Mouse (Mus musculus) liver, embryonic 12.5 days (tissue): ENCODE measurements around the gene Bsn. TPM values are rescaled to one million over a fixed set of nuclear protein-coding genes. Genes with fewer than 3 reads are reported as not detected.
A peak's percentile ranks its signal among the peaks of the same experiment; 100 is the strongest.

Experiments used
- ATAC-seq: fragments of 200-750 bp; cut with Nextera tagmentation; 2 replicates; pipeline ENCODE4 v1.8.0; 2017; ENCODE audit warnings: moderate number of reproducible peaks, mild to moderate bottlenecking, moderate library complexity
- H3K27ac ChIP-seq: fragments of 300-500 bp; sonication (generic); 2 replicates; pipeline ENCODE4 v1.5.1; 2016; ENCODE audit warnings: mild to moderate bottlenecking
- H3K27me3 ChIP-seq: fragments of 300-500 bp; sonication (generic); replicated peaks from 2 replicates; pipeline ENCODE4 v1.6.1; 2016; ENCODE audit warnings: mild to moderate bottlenecking, moderate library complexity
- H3K36me3 ChIP-seq: fragments of 300-500 bp; sonication (generic); 2 replicates; pipeline ENCODE4 v1.6.1; 2016; ENCODE audit warnings: mild to moderate bottlenecking, moderate library complexity
- H3K4me1 ChIP-seq: fragments of 300-500 bp; sonication (generic); 2 replicates; pipeline ENCODE4 v1.6.1; 2016
- H3K4me2 ChIP-seq: fragments of 300-500 bp; sonication (generic); 2 replicates; pipeline ENCODE4 v1.6.1; 2016; ENCODE audit warnings: mild to moderate bottlenecking, moderate library complexity
- H3K4me3 ChIP-seq: fragments of 300-500 bp; sonication (generic); 2 replicates; pipeline ENCODE4 v1.5.1; 2016; ENCODE audit warnings: mild to moderate bottlenecking, moderate library complexity
- H3K9ac ChIP-seq: fragments of 300-500 bp; sonication (generic); 2 replicates; pipeline ENCODE4 v1.6.1; 2016; ENCODE audit warnings: mild to moderate bottlenecking, moderate library complexity
- H3K9me3 ChIP-seq: fragments of 300-500 bp; sonication (generic); replicated peaks from 2 replicates; pipeline ENCODE4 v1.6.1; 2016; ENCODE audit warnings: mild to moderate bottlenecking, moderate library complexity
- WGBS: fragments of 180-500 bp; shearing (Covaris S2); methylation state at CpG from one replicate; pipeline ENCODE4 v1.1.7; 2016; ENCODE audit not compliant: insufficient replicate concordance; 5-methylcytosine and 5-hydroxymethylcytosine counted together
- polyA plus RNA-seq: library from polyadenylated mRNA; unstranded; fragments of >200 nt; fragmentation: Nextera tagmentation; extraction: Ambion mirVana; gene quantifications from 2 replicates; pipeline ENCODE4 v1.2.1, GENCODE M21; 2016

Bsn gene
- polyA plus RNA-seq, 1 experiment from 2014 or later: 2.8 TPM

DNA sequence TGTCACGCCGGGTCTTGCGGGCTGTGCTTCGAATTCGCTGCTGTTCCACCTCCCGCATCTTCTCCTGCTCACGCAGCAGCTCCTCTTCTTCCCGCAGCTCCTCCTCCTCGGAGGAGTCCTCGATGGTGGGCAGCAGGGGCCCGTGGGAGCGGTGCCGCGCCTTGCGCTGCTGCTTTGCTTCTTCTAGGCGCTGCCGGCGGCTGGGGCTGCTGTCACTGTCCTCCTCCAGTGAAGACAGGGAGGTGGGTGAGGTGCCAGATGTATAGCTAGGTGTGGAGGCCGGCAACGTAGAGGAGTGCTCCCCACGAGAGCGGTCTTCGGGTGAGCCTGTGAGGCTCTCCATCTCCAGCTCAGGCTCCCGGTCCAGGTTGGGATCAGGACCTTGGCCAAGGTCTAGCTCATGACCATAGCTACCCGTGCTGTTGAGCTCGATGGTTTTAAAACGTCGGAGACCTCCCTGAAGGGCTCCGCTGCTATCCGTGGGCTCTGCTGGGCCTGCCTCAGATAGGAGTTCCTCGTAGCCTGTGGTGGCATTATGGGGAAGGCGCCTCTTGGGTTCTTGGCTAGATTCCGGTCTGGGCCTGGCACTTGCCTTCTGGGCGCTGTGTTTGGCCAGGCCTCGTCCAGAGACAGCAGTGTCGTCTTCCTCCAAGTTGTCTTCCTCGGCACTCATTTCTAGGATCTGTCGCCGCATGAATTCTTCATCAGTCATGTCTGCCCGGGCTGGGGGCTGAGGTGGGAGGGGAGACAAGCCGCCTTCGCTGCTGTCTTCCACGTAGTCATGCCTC, 74.7 kb downstream of the Bsn start:
- no peak for ATAC-seq
- Histone ChIP-seq H3K27me3 (peaks cover 67% of the 10 kb centered on the region), H3K4me3 (no peak overlapping the region)

DNA sequence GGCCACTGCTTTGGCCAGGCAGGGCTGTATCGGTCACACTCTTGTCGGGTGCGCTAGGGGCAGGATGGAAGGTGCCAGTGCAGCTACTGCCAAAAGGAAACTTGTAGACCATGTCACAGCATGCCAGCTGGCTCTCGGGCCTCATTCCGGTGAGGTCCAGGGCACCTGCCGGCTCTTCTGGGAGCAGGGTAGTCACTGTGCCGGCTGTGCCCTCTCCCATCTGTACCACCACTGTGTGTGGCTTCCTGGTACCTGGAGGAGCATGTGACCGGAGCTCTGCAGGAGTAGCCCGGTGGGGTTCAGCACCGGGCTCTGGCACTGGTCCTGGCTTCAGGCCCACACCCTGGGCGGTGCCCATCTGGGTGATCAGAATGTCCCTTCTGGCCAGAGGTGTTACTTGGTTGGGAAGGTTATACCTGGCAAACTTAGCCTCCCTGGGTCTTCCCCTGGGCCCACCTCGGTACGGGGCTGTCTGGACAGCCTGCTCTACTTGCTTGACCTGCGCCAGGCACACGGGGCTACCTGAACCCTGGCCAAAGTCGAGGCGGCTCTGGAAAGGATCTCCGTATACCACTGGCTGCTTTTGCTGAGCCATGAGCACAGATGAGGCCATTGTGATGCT, 77.4 kb downstream of the Bsn start:
- Histone ChIP-seq H3K27ac (no peak overlapping the region), H3K4me2 (no peak overlapping the region), H3K4me3 (no peak overlapping the region), H3K36me3 (no peaks in the 10 kb centered on the region), H3K4me1 (peaks cover 28% of the 10 kb centered on the region), H3K27me3 (peaks cover 81% of the 10 kb centered on the region), H3K9ac (no peak overlapping the region), H3K9me3 (no peaks in the 10 kb centered on the region)
- 83% methylated on average over 18 of the region's 18 CpGs for WGBS
- no peak for ATAC-seq

More for the DNA sequence above, 74.7 kb downstream of the Bsn start:
- WGBS: 64% methylated on average over 43 of the region's 43 CpGs
- H3K9ac ChIP-seq: no peak overlapping the region
- peak overlapping the region; percentile 16; the same call in 1 of the 2 replicates for H3K4me2 ChIP-seq
- no peaks in the 10 kb centered on the region for H3K36me3 ChIP-seq
- H3K4me1 ChIP-seq: peaks cover 26% of the 10 kb centered on the region
- no peak overlapping the region for H3K27ac ChIP-seq
- H3K9me3 ChIP-seq: no peaks in the 10 kb centered on the region

GRCm38 (mm10) chr9:108111593-108112121, 78.5 kb downstream of the Bsn start:
- Histone ChIP-seq H3K9ac (peak overlapping the region; percentile 36; the same call in 1 of the 2 replicates), H3K4me1 (peaks cover 29% of the 10 kb centered on the region), H3K4me3 (peak overlapping the region; percentile 37), H3K9me3 (no peaks in the 10 kb centered on the region), H3K27me3 (peaks cover 76% of the 10 kb centered on the region), H3K4me2 (peak overlapping the region; percentile 66), H3K36me3 (no peaks in the 10 kb centered on the region), H3K27ac (no peak overlapping the region)
- no peak for ATAC-seq
- WGBS: 65% methylated on average over 17 of the region's 17 CpGs

DNA sequence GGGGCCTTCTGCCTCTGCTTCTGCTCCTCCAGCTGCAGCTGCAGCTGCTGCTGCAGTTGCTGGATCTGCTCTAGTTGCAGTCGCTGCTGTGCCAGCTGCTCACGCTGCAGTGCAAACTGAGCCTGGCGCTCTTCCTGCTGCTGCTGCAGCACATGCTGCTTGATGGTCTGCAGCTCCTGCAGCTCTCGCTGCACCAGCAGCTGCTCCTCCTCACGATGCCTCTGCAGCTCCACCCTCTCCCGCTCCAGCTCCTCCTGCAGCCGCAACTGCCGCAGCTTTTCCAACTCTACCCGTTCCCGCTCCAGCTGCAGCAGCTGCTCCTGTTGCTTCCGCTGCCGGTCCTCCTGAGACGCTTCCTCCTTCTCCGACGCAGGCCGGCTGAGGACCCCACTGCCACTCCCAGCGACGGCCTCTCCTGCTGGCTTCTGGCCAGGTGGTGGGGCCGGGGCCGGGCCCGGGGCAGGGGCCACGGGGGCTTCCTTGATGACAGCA, 79.0 kb downstream of the Bsn start:
- H3K4me2 ChIP-seq: peak overlapping the region; percentile 66
- H3K36me3 ChIP-seq: no peaks in the 10 kb centered on the region
- H3K9ac ChIP-seq: peak overlapping the region; percentile 36; the same call in 1 of the 2 replicates
- no peak overlapping the region for H3K27ac ChIP-seq
- no peak for ATAC-seq
- peaks cover 71% of the 10 kb centered on the region for H3K27me3 ChIP-seq
- WGBS: 14% methylated on average over 22 of the region's 22 CpGs
- H3K9me3 ChIP-seq: no peaks in the 10 kb centered on the region
- H3K4me3 ChIP-seq: peak overlapping the region; percentile 37
- H3K4me1 ChIP-seq: peaks cover 29% of the 10 kb centered on the region

DNA sequence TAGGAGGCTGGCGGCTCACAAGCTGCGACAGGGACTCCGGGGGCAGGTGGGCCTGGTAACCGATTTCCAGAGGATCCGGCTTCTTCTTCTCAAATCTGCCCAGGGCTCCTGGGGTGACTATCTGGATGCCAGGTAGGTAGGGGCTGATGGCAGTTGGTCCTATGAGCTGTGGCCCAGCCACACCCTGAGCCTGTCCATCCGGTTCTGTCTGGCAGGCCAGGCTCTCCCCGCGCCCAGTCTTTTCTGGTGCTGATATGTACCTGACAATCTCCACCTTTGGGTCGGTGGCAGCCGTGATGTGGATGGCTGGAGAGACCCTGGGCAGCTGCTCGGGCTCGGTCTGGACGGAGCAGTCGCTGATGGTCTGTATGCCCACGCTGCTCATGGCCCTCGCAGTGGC, 80.0 kb downstream of the Bsn start:
- no peaks in the 10 kb centered on the region for H3K36me3 ChIP-seq
- H3K4me1 ChIP-seq: peaks cover 39% of the 10 kb centered on the region
- no peak overlapping the region for H3K27ac ChIP-seq
- H3K9ac ChIP-seq: no peak overlapping the region
- H3K4me2 ChIP-seq: peak overlapping the region; percentile 66
- no peak for ATAC-seq
- 0 out of 2 replicates have a peak overlapping the region, but pooled peaks have one; percentile 37 for H3K4me3 ChIP-seq
- no peaks in the 10 kb centered on the region for H3K9me3 ChIP-seq
- WGBS: 68% methylated on average over 16 of the region's 16 CpGs
- H3K27me3 ChIP-seq: peaks cover 61% of the 10 kb centered on the region

GRCm38 (mm10) chr9:108107867-108108266, 82.3 kb downstream of the Bsn start:
- no peak overlapping the region for H3K4me2 ChIP-seq
- H3K27ac ChIP-seq: no peak overlapping the region
- H3K9me3 ChIP-seq: no peaks in the 10 kb centered on the region
- WGBS: 89% methylated on average over 16 of the region's 16 CpGs
- H3K4me3 ChIP-seq: no peak overlapping the region
- ATAC-seq: no peak
- no peak overlapping the region for H3K9ac ChIP-seq
- H3K36me3 ChIP-seq: peaks cover 6% of the 10 kb centered on the region
- H3K4me1 ChIP-seq: peaks cover 62% of the 10 kb centered on the region
- H3K27me3 ChIP-seq: peaks cover 38% of the 10 kb centered on the region

DNA sequence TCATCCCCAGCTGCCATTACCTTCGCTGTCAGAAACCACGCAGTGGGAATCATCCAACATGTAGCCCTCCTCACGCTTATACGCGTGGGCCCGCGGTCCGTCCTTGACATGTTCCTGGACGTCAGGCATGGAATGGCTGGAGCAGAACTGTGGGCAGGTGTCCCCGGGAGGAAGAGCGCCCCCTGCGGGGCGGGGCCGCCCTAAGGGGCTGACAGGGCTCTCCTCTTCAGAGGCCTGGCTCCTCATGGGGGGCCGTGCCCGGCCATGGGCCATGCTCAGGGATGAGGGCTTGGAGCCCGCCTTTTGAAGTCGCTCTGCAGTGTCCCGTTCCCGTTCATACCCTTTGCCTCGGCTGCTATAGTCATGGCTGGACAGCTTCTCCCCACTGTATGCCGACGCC, 84.1 kb downstream of the Bsn start:
- 86% methylated on average over 23 of the region's 23 CpGs for WGBS
- peaks cover 75% of the 10 kb centered on the region for H3K4me1 ChIP-seq
- no peaks in the 10 kb centered on the region for H3K9me3 ChIP-seq
- H3K27ac ChIP-seq: no peak overlapping the region
- peaks cover 20% of the 10 kb centered on the region for H3K27me3 ChIP-seq
- no peak overlapping the region for H3K9ac ChIP-seq
- H3K36me3 ChIP-seq: peaks cover 23% of the 10 kb centered on the region
- no peak overlapping the region for H3K4me3 ChIP-seq
- peak overlapping the region; percentile 73 for H3K4me2 ChIP-seq
- no peak for ATAC-seq

DNA sequence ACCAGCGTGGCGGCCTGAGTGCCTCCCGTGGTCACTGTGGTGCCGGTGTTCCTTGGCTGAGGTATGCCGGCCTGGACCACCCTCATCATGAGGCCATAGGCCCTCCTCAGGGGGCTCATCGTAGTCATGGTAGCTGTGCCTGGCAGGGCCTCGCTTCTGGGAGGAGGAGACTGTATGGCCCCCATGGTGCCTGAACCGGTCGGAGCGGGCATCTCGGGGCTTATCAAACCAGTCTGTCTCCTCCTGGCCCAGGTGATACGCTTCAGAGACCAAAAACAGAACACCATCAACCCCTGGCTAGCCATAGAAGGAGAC, 84.7 kb downstream of the Bsn start:
- peaks cover 29% of the 10 kb centered on the region for H3K36me3 ChIP-seq
- peak overlapping the region; percentile 73 for H3K4me2 ChIP-seq
- H3K4me1 ChIP-seq: peaks cover 72% of the 10 kb centered on the region
- no peaks in the 10 kb centered on the region for H3K9me3 ChIP-seq
- peak overlapping the region; percentile 54 for H3K4me3 ChIP-seq
- WGBS: 72% methylated on average over 12 of the region's 12 CpGs
- H3K27me3 ChIP-seq: peaks cover 14% of the 10 kb centered on the region
- no peak for ATAC-seq
- H3K27ac ChIP-seq: peak overlapping the region; percentile 79
- H3K9ac ChIP-seq: peak overlapping the region; percentile 71

DNA sequence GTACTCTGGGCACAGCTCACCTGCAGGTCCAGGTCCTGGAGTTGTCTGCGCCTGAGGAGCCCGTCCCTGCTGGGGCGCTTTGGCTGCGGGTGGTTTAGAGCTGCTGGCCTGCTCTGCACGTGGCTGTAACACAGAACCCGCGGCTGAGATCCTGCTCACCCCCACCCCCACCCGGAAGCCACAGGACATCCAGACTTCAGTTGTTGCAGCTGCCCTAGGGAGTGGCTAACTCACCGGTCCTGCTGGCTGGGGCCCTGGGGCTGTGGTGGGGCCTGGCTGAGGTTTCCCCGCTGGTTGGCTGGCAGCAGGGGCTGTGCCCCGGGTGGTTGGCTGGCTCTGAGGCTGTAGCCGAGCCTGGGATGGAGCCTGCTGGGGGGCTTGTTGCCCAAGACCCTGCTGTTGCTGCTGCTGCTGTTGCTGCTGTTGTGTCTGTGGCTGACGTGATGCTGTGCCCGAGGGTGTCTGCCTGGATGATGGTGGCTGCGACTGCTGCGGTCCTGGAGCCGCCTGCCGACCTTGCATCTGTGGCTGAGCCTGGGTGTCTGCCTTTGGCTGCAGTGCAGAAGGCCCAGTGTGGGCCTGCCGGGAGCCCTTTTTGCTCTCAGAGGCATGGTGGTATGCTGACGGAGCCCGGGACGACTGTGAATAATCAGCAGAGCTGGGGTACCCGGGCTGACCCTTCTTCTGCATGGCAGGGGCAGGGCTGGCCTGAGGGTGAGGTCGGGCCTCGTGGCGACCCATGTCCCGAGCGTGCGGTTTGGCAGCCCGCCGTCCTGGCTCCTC, 85.2 kb downstream of the Bsn start:
- peaks cover 31% of the 10 kb centered on the region for H3K36me3 ChIP-seq
- H3K9ac ChIP-seq: peak overlapping the region; percentile 71
- peak overlapping the region; percentile 79 for H3K27ac ChIP-seq
- H3K4me1 ChIP-seq: peaks cover 66% of the 10 kb centered on the region
- peak overlapping the region; percentile 54 for H3K4me3 ChIP-seq
- WGBS: 39% methylated on average over 31 of the region's 31 CpGs
- peaks cover 9% of the 10 kb centered on the region for H3K27me3 ChIP-seq
- H3K4me2 ChIP-seq: peak overlapping the region; percentile 73
- ATAC-seq: peak; percentile 80
- H3K9me3 ChIP-seq: no peaks in the 10 kb centered on the region

- Histone ChIP-seq H3K27me3 (no peaks in the 10 kb centered on the region), H3K4me2 (no peak overlapping the region), H3K9me3 (no peaks in the 10 kb centered on the region), H3K4me1 (peaks cover 77% of the 10 kb centered on the region), H3K9ac (0 out of 2 replicates have a peak overlapping the region, but pooled peaks have one; percentile 2), H3K4me3 (no peak overlapping the region), H3K36me3 (peaks cover 53% of the 10 kb centered on the region), H3K27ac (peak overlapping the region; percentile 100)
- 82% methylated on average over 8 of the region's 8 CpGs for WGBS
- ATAC-seq: no peak
Measured at GRCm38 (mm10) chr9:108099619-108100018, 90.6 kb downstream of the Bsn start.

GRCm38 (mm10) chr9:108095949-108096712, 94.1 kb downstream of the Bsn start:
- Histone ChIP-seq H3K9me3 (no peaks in the 10 kb centered on the region), H3K9ac (peak overlapping the region; percentile 94), H3K4me2 (peak overlapping the region; percentile 92), H3K27me3 (no peaks in the 10 kb centered on the region), H3K4me3 (peak overlapping the region; percentile 93), H3K4me1 (peaks cover 70% of the 10 kb centered on the region), H3K36me3 (peaks cover 50% of the 10 kb centered on the region), H3K27ac (peak overlapping the region; percentile 100)
- ATAC-seq: no peak
- 43% methylated on average over 10 of the region's 10 CpGs for WGBS
